Mouse (Mus musculus) c-Kit-positive CD71-negative TER-119-negative erythroid progenitor cells, embryonic 14.5 days (primary cell): ENCODE measurements around the gene Ndnf.

ENCODE experiments used
- DNase-seq: peaks from one replicate; pipeline ENCODE4 v3.0.0-alpha.2; 2013; ENCODE audit warnings: low read depth

Gene Ndnf

DNA sequence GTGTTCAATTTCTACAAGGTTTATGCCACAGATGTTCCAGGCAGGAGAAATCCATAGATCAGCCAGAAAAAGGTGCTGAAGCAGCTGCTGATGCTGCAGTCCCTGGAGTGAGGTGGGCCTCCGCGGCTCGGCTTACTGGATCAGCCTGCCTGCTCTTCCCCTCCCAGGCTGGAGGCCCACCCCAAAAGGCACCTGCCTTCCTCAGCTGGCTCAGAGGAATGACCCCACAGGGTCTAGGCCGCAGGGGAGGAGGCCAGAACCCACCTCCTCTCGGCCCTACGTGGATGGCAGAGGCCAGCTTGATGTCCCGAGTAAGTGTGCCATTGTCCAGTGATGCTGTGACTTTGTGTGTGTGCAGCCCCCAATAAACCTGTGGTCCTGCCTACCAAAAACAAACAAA, 86.8 kb downstream of the Ndnf start:
- no peak for DNase-seq

DNA sequence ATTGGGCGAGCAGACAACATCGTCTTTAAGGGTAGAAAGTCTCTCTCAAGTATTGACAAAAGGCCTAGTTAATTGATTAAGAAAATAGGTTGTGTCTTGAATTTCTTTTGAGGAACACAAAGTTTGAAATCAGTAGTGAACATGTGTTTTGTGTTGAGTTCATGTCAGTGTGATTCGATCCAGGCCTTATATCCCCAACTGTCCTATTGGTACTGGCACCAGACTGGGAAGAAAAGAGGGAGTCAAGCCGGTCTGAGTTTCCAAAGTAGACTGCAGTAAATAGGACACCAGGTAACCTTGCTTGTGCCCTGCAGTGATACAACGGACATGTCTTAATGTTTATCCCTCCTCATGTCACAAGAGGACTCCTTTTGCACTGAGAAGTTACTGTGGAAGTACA, 87.8 kb downstream of the Ndnf start:
- no peak for DNase-seq

DNA sequence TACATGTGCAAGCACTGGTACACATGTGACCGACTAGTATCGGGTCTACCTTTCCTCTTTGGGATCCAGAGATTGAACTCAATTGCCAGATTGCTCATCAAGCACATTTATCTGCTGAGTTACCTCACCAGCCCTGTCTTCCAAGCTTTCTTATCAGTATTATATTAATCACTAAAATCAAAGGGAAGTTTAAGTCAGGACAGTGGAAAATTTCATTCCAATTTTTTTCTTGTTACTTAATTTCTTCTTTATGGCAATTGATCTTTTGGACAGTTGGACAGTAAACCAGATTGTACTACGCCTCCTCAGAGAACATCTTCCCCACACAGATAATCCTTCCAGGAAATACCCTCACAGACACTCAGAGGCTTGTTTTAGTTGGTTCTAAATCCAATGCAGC, 88.7 kb downstream of the Ndnf start:
- no peak for DNase-seq
